ENCODE assay signal across 12 mouse cellular contexts in the genomic region with DNA sequence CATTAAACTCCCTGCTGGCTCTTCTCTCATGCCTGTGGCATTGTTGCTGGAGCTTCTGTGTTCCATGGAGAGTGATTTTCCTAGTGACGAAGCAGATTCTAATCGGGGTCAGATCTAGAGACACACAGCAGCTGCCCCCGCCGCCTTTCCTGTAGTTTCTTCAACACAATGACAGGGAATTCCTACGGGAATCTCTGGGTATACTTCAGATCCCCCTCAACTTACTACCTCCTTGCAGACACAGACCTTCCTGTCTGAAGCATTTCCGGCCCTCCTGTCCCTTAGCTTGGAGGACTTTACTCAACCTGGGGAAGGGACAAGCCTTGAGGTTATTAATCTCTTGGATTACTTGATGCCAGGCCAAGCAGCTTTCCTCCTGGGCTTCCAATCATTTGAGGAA.
DNase-seq lines count a peak whose midpoint lies in the region; ATAC-seq and TF ChIP-seq lines count a peak whose summit lies in the region.
"Had no signal": no experiment of that assay in that cellular context is flagged by ENCODE, and none has a peak within 500 bp of the region (broad histone marks: within the 10 kb centered on the region; RNA-seq: fewer than 3 reads in every experiment).

No protein-coding gene starts in this region.

- H3K4me1 ChIP-seq in heart, embryonic 16.5 days (ENCODE audit: control insufficient read depth, insufficient read depth, low read length), result peaks cover 13% of the 10 kb centered on the region

- 59% methylated on average over 6 of the region's 6 CpGs for WGBS in heart, embryonic 16.5 days

- no peak for DNase-seq in layer of hippocampus, adult 2 months (ENCODE audit: low spot score in 2 of 2)
- no peak for DNase-seq in layer of hippocampus, adult 9-10 months (ENCODE audit: low spot score)
- DNase-seq in kidney, postnatal 10 days, result peak; percentile 65
- DNase-seq in retina, postnatal 1 day, result peak; percentile 32
- DNase-seq in gastrocnemius, postnatal 36 days, result no peak
- no peak for DNase-seq in cerebellum, adult 11 months
- DNase-seq: cerebellum, adult 18-20 months; right cerebral cortex, postnatal 14 days had no signal

- H3K27ac ChIP-seq in layer of hippocampus, adult 2 months, result peak overlapping the region; percentile 37; the same call in 1 of the 2 replicates
- H3K27ac ChIP-seq in heart, embryonic 16.5 days (ENCODE audit: low read length), result peak overlapping the region; percentile 34
- H3K27ac ChIP-seq: liver, embryonic 15.5 days had no signal

- no peaks in the 10 kb centered on the region for H3K9me3 ChIP-seq in heart, embryonic 16.5 days (replicated peaks; ENCODE audit: control insufficient read depth, low read length)
- H3K9me3 ChIP-seq: embryonic facial prominence, embryonic 13.5 days; liver, embryonic 15.5 days had no signal

- TF ChIP-seq CTCF in layer of hippocampus, adult 2 months (conservative IDR thresholded peaks at IDR 0.05), result no peak

- H3K4me2 ChIP-seq in heart, embryonic 16.5 days (ENCODE audit: low read depth, low read length), result no peak overlapping the region
- H3K4me2 ChIP-seq: embryonic facial prominence, embryonic 13.5 days; liver, embryonic 15.5 days had no signal

- intact Hi-C loops in gastrocnemius, postnatal 36 days (cut with DNase I), result no loop called here

- 0 out of 2 replicates have a peak, but pooled peaks have one; percentile 33 for ATAC-seq in heart, embryonic 16.5 days (replicated peaks; ENCODE audit: extremely low read depth, insufficient read depth, low FRiP score)

- no peak overlapping the region for H3K4me3 ChIP-seq in layer of hippocampus, adult 2 months
- H3K4me3 ChIP-seq in heart, embryonic 16.5 days (ENCODE audit: low read length), result no peak overlapping the region
- H3K4me3 ChIP-seq: embryonic facial prominence, embryonic 13.5 days; liver, embryonic 15.5 days; myocyte had no signal

- H3K27me3 ChIP-seq in heart, embryonic 16.5 days (ENCODE audit: control insufficient read depth, insufficient read depth, low read length), result no peaks in the 10 kb centered on the region
- H3K27me3 ChIP-seq: embryonic facial prominence, embryonic 13.5 days; liver, embryonic 15.5 days had no signal

- H3K9ac ChIP-seq in heart, embryonic 16.5 days (ENCODE audit: low read length), result no peak overlapping the region
- H3K9ac ChIP-seq: embryonic facial prominence, embryonic 13.5 days; liver, embryonic 15.5 days had no signal

- no peaks in the 10 kb centered on the region for H3K36me3 ChIP-seq in heart, embryonic 16.5 days (ENCODE audit: control insufficient read depth, insufficient read depth)
- H3K36me3 ChIP-seq: embryonic facial prominence, embryonic 13.5 days; liver, embryonic 15.5 days had no signal

Comparison
In these comparisons a context has a peak if more than half of its experiments do, and no peak if none do; other contexts are left out.
1. DNase-seq: peak in kidney, postnatal 10 days (single experiment) and retina, postnatal 1 day (single experiment); none in layer of hippocampus, adult 2 months (0 of 2), layer of hippocampus, adult 9-10 months (single experiment), gastrocnemius, postnatal 36 days (0 of 2) and cerebellum, adult 11 months (single experiment).